Mouse (Mus musculus): Measurements from ENCODE around the gene Man1a2. TPM values are rescaled to one million over a fixed set of nuclear protein-coding genes. Genes with fewer than 3 reads are reported as not detected.

Man1a2 gene
- total RNA-seq, 4 experiments from 2014 or later, result 128 to 161 (median 154) TPM

DNA sequence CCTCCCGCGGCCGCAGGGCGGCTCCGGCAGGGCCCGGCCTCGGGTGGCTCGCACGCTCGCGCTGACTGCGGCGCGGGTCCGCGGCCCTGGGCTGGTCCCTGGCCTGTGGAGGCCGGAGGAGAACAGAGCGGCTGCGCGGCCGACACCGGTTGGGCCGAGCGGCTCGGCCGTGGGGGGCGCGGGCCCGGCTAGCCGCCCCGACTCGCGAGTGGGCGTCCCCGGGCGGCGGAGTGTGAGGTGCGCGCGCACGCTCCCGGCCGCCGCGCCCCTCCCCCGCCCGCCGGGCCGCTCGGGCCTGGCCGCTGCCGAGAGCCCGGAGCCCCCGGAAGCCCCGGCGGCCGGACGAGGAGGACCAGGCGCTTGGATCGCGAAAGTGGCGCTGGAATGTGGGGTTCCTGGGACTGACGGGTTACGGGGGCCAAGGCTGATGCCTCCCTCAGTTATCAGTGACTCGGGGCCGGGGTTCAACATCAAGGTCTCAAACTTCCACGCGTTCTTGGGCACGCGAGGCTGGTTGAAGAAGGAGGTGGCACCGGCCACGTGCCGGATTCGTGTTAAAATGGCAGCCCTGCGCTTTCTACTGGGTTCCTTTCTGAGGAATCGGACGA, 564 bp upstream of the Man1a2 start:
- peak in 1 of 2 experiments; percentile 53 for DNase-seq (ENCODE audit: low spot score in 2 of 2)

GRCm38 (mm10) chr3:100684234-100684975, 898 bp downstream of the Man1a2 start:
- no peak for DNase-seq (ENCODE audit: low spot score in 2 of 2)

DNA sequence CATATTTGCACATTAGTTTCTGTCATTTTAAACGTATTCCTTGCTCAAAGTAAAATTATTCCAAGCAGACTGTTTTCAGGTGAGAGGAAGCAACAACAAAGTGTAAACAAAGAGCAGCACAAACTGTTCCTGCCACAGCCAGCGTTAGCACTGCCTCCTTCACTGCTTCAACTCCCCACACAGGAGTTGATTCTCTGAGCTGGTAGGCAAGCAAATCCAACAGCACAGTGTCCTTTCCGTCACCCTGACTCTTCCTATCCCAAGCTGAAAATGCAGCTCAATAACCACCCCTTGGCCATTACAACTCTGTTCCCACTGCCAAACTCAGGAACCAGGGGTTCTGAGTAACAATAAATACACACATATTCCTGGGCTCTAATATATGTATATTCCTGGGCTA, 2.5 kb downstream of the Man1a2 start:
- no peak for DNase-seq (ENCODE audit: low spot score in 2 of 2)

GRCm38 (mm10) chr3:100682281-100682680, 3.0 kb downstream of the Man1a2 start:
- DNase-seq (ENCODE audit: low spot score in 2 of 2), result no peak

GRCm38 (mm10) chr3:100681448-100682092, 3.7 kb downstream of the Man1a2 start:
- no peak for DNase-seq (ENCODE audit: low spot score in 2 of 2)

GRCm38 (mm10) chr3:100680226-100680625, 5.1 kb downstream of the Man1a2 start:
- no peak for DNase-seq (ENCODE audit: low spot score in 2 of 2)

DNA sequence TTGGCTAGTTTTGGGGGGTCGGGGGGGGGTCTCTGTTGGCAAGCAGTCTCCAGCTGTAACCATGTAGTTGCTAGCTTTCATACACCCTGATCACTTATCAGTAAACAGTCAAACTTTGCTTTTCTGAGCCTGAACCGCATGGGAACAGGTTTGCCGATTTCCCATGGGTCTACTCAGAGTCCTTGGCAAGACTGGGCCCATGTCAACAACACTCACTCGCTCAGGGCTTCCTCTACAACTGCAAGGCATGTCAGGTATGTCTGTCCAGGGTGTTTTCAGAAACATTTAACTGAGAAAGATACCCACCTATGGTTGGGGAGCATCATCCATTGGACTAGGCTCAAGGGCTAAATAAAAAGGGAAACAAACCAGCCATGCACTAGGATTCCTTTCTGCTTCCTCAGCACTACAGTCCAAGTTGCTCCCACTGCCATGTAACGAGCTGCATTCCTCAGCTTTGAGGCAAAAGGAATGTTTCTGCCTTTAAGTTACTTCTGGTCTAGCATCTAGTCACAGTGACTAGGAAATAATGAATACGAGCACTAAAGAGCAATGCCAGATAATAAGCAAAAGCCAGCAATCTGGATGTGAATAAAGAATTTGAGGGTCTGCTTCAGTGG, 6.2 kb downstream of the Man1a2 start:
- no peak for DNase-seq (ENCODE audit: low spot score in 2 of 2)

- DNase-seq (ENCODE audit: low spot score in 2 of 2), result no peak
Measured at GRCm38 (mm10) chr3:100675146-100675545, 10.2 kb downstream of the Man1a2 start.

- no peak for DNase-seq (ENCODE audit: low spot score in 2 of 2)
Measured at GRCm38 (mm10) chr3:100670412-100670811, 14.9 kb downstream of the Man1a2 start.

GRCm38 (mm10) chr3:100653291-100653690, 32.0 kb downstream of the Man1a2 start:
- no peak for DNase-seq (ENCODE audit: low spot score in 2 of 2)

DNA sequence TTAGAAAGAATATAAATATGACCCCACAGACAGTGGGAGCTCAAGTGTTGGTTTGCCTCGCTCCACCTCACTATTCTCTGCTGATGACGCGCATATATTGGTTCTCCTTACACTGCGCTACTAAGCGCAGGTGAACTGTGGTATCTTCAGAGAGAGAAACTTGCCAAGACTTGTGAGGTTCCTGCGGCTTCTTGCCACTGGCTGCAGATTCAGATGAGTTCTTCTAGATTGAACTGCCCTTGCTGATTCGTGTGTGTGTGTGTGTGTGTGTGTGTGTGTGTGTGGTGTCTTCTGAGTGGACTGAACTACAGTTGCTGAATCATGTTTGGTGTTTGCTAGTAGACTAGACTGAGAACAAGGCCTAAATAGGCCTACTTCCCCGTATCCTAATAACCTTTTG, 43.7 kb downstream of the Man1a2 start:
- no peak for DNase-seq (ENCODE audit: low spot score in 2 of 2)

- DNase-seq (ENCODE audit: low spot score in 2 of 2), result no peak
Measured at GRCm38 (mm10) chr3:100636255-100636654, 49.0 kb downstream of the Man1a2 start.

- DNase-seq (ENCODE audit: low spot score in 2 of 2), result no peak
Measured at GRCm38 (mm10) chr3:100634821-100635220, 50.5 kb downstream of the Man1a2 start.

DNA sequence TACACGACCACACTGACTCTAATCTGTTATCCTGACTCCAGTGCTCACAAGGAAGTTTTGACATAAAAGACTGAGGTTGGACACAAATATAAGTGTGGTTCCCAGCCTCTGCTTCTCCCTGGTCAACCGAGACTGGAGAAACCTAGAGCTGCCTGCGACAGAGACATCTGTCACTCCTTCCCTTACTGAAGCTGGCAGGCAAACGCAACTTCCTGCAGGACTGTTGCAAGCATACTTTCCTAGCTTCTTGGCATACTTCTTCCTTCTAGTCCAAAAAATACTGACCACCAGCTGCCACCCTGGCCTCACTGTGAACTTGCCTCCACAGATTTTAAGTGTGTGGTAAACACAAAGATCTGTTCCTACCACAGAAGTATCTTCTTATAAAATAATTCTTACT, 66.8 kb downstream of the Man1a2 start:
- DNase-seq (ENCODE audit: low spot score in 2 of 2), result no peak

- DNase-seq (ENCODE audit: low spot score in 2 of 2), result no peak
Measured at GRCm38 (mm10) chr3:100610916-100611315, 74.4 kb downstream of the Man1a2 start.

- no peak for DNase-seq (ENCODE audit: low spot score in 2 of 2)
Measured at GRCm38 (mm10) chr3:100604539-100604938, 80.8 kb downstream of the Man1a2 start.

GRCm38 (mm10) chr3:100599265-100599820, 86.0 kb downstream of the Man1a2 start:
- no peak for DNase-seq (ENCODE audit: low spot score in 2 of 2)

GRCm38 (mm10) chr3:100591053-100591452, 94.2 kb downstream of the Man1a2 start:
- no peak for DNase-seq (ENCODE audit: low spot score in 2 of 2)

GRCm38 (mm10) chr3:100582721-100583355, 102.5 kb downstream of the Man1a2 start:
- DNase-seq (ENCODE audit: low spot score in 2 of 2), result no peak

GRCm38 (mm10) chr3:100572571-100573183, 112.6 kb downstream of the Man1a2 start:
- DNase-seq (ENCODE audit: low spot score in 2 of 2), result no peak
